Mouse (Mus musculus) stomach, embryonic 14.5 days (tissue): ENCODE measurements around the gene Gp1ba. TPM values are rescaled to one million over a fixed set of nuclear protein-coding genes. Genes with fewer than 3 reads are reported as not detected.

Experiments used
- ATAC-seq: fragments of 200-750 bp; cut with Nextera tagmentation; 2 replicates; pipeline ENCODE4 v1.8.0; 2017; ENCODE audit warnings: low read depth, moderate TSS enrichment; ENCODE audit not compliant: insufficient number of reproducible peaks, insufficient read depth, low FRiP score
- H3K27ac ChIP-seq: fragments of 300-500 bp; sonication (generic); 2 replicates; pipeline ENCODE4 v1.5.1; 2014; ENCODE audit warnings: mild to moderate bottlenecking, low read length, moderate library complexity, mixed read lengths
- H3K27me3 ChIP-seq: fragments of 300-500 bp; sonication (generic); 2 replicates; pipeline ENCODE4 v1.6.1; 2014; ENCODE audit warnings: low read length, control low read depth, mixed read lengths; ENCODE audit not compliant: control insufficient read depth, insufficient read depth
- H3K36me3 ChIP-seq: fragments of 300-500 bp; sonication (generic); 2 replicates; pipeline ENCODE4 v1.6.1; 2014; ENCODE audit warnings: mild to moderate bottlenecking, control low read depth, low read length, moderate library complexity, mixed read lengths; ENCODE audit not compliant: control insufficient read depth, insufficient read depth
- H3K4me1 ChIP-seq: fragments of 300-500 bp; sonication (generic); 2 replicates; pipeline ENCODE4 v1.6.1; 2014; ENCODE audit warnings: low read length, control low read depth, mixed read lengths; ENCODE audit not compliant: control insufficient read depth, insufficient read depth
- H3K4me2 ChIP-seq: fragments of 300-500 bp; sonication (generic); replicated peaks from 2 replicates; pipeline ENCODE4 v1.6.1; 2014; ENCODE audit warnings: low read depth, low read length, control low read depth
- H3K4me3 ChIP-seq: fragments of 300-500 bp; sonication (generic); 2 replicates; pipeline ENCODE4 v1.5.1; 2014; ENCODE audit warnings: low read depth, low read length, control low read depth
- H3K9ac ChIP-seq: fragments of 300-500 bp; sonication (generic); replicated peaks from 2 replicates; pipeline ENCODE4 v1.6.1; 2014; ENCODE audit warnings: low read depth, mild to moderate bottlenecking, control low read depth, low read length, moderate library complexity, mixed read lengths
- H3K9me3 ChIP-seq: fragments of 300-500 bp; sonication (generic); 2 replicates; pipeline ENCODE4 v1.6.1; 2016; ENCODE audit warnings: low read depth, low read length, control low read depth; ENCODE audit not compliant: control insufficient read depth
- WGBS: fragments of 180-500 bp; shearing (Covaris S2); extraction: QIAGEN DNeasy Blood & Tissue Kit; methylation state at CpG from one replicate; pipeline ENCODE4 v1.1.7; 2014; 5-methylcytosine and 5-hydroxymethylcytosine counted together
- polyA plus RNA-seq: library from polyadenylated mRNA; unstranded; fragments of >200 nt; fragmentation: Nextera tagmentation; extraction: Ambion mirVana; gene quantifications from 2 replicates; pipeline ENCODE4 v1.2.1, GENCODE M21; 2014

Gp1ba gene
- polyA plus RNA-seq, 1 experiment from 2014 or later = 0.22 TPM

DNA sequence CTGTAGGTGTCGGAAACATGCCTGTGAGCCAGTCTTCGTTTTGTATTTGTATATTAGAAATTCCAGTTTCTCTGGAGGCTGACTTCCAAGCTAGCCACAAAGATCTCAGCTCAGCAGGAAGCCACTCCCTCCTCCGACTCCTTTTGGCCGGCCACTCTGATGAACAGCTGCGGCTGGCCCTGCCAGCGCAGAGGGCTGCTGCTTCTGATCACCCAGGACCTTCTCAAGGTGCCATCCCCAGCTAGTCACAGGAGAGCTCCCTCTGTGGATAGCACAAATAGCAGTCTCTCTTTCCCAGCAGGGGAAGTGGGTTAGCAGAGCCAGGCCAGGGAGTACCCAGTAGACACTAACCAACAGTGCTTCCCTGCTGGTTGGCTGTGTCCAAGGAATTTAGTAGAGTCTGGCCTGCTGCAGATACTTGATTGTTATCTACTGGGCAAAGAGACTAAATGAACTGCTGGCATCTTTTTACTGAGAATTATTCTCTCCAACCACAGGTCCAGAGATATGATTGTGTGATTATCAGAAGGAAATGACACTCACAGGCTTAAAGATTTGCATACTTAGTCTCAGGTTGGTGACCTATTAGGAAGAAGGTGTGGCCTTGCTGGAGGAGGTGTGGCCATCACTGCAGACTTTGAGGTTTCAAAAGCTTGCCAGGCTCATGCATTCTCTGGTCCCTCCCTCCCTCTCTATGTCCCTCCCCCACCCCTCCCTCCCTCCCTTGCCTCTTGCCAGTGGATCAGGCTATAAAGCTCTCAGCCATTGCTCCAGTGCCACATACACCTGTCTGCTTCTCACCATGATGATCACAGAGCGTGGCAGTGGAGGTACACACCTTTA lies 16.7 kb upstream of the Gp1ba start:
- Histone ChIP-seq H3K27me3 (no peaks in the 10 kb centered on the region), H3K9me3 (no peaks in the 10 kb centered on the region), H3K4me2 (no peak overlapping the region), H3K36me3 (no peaks in the 10 kb centered on the region), H3K9ac (no peak overlapping the region), H3K4me3 (no peak overlapping the region), H3K4me1 (no peaks in the 10 kb centered on the region), H3K27ac (no peak overlapping the region)
- no peak; the same call in 1 of the 2 replicates for ATAC-seq
- 35% methylated on average over 7 of the region's 7 CpGs for WGBS

DNA sequence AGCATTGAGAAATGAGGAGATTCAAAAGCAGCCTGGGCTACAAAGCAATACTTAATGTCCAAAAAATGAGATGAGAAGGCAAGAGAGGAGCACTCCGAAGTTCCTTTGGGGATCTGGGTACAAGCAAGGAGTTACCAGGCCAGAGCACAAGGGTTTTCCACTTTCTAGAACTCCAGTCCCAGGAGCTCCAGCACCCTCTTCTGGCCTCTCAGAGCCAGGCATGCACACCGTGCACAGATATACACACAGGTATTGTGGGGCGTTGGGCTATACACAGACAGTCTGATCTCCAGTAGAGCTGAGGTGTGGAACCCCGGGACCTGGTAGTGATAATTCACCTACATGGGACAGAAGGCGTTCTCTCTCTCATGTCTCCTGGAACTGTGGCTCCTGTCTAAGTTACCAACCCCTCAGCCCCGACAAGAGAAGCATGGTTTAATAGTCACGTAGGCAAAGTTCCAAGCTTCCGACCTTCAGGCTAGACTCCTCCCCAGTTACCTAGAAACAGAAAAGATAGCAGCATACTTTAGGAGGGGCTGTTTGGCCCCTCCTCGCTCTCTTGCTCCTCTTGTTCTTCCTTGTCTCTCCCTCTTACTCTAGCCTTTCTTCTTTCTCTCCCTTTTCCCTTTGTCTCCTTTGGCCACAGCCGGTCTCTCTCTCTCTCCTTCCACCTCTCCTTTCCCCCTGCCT lies 15.7 kb upstream of the Gp1ba start:
- no peak overlapping the region for H3K9ac ChIP-seq
- 72% methylated on average over 10 of the region's 10 CpGs for WGBS
- no peak overlapping the region for H3K27ac ChIP-seq
- H3K4me1 ChIP-seq = no peaks in the 10 kb centered on the region
- H3K4me2 ChIP-seq = no peak overlapping the region
- H3K4me3 ChIP-seq = no peak overlapping the region
- H3K9me3 ChIP-seq = no peaks in the 10 kb centered on the region
- ATAC-seq = 0 out of 2 replicates have a peak, but pooled peaks have one; percentile 23
- H3K36me3 ChIP-seq = no peaks in the 10 kb centered on the region
- H3K27me3 ChIP-seq = no peaks in the 10 kb centered on the region

DNA sequence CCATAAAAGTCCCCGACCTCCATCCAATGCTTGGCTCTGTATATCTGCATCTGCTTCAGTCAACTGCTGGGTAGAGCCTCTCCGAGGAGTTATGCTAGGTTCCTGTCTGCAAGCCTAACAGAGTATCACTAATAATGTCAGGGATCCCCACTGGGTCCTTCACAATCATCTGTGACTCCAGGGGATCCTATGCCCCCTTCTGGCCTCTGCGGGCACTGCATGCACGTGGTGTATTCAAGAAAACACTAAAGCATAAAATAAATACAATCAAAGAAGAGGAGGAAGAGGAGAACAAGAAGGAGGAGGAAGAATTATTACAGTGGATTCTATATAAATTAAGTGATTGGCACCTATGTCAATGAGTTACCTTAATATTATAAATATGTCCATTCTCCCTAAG lies 13.4 kb upstream of the Gp1ba start:
- Histone ChIP-seq H3K27ac (no peak overlapping the region), H3K27me3 (no peaks in the 10 kb centered on the region), H3K4me2 (no peak overlapping the region), H3K9me3 (no peaks in the 10 kb centered on the region), H3K9ac (no peak overlapping the region), H3K4me3 (no peak overlapping the region), H3K36me3 (no peaks in the 10 kb centered on the region), H3K4me1 (no peaks in the 10 kb centered on the region)
- no peak for ATAC-seq
- 40% methylated on average over 4 of the region's 4 CpGs for WGBS

DNA sequence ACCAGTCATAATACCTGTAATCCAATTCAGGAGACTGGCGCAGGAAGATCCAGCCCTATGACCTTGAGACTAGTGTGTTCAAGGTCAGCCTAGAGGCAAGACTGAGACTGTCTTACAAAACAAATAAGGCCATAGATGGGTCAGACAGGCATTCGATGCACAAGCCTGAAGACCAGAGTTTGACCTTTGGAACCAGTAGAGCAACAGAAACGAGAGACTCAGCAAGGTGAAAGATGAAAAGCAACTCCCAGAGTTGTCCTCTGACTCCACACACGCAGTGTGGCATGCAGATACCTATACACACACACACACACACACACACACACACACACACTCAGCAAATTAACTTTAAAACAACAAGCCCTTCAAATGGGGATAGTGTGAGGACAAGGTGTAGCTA lies 12.0 kb upstream of the Gp1ba start:
- Histone ChIP-seq H3K27ac (no peak overlapping the region), H3K36me3 (no peaks in the 10 kb centered on the region), H3K4me2 (no peak overlapping the region), H3K9me3 (no peaks in the 10 kb centered on the region), H3K4me3 (no peak overlapping the region), H3K4me1 (no peaks in the 10 kb centered on the region), H3K27me3 (no peaks in the 10 kb centered on the region), H3K9ac (no peak overlapping the region)
- ATAC-seq = no peak
- WGBS = 58% methylated on average over 4 of the region's 4 CpGs

DNA sequence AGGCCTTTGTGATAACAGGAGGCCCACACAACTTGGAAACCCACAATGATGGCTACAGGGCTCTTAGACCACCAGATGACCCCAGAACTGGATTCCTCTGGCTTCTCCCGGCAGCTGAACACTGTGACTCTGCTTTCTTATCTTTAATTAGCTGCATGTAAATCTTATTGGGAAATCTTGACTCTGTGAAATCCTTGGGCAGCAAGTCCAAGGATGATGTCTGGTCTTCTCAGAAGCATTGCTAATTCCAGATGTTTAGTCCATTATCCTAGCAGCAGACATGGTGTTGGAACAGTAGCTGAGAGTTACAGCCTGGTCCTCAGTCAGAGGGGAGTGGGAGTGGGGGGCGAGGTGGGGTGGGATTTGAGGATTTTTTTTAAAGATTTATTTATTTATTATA lies 10.5 kb upstream of the Gp1ba start:
- WGBS = 68% methylated on average over 2 of the region's 2 CpGs
- ATAC-seq = no peak
- no peaks in the 10 kb centered on the region for H3K27me3 ChIP-seq

DNA sequence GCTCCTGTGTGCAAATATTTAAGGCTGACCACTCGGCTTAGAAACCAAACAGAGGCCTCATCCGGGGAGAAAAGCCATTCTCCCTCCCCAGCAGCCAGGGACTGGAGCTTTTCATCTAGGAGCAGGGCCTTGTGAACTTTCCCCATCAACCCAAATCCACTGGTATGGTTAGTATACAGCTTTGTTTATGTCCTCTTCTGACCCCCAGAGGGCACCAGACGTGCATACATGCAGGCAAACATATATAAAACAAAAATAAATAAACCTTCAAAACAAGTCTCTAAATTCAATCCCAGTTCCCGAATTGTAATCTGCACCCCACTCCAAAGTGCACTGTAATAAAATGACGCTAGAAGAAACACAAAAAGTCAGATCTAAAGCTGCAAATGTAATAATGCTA lies 9.4 kb upstream of the Gp1ba start:
- Histone ChIP-seq H3K9ac (no peak overlapping the region), H3K27ac (no peak overlapping the region), H3K9me3 (no peaks in the 10 kb centered on the region), H3K4me1 (no peaks in the 10 kb centered on the region), H3K4me2 (no peak overlapping the region), H3K27me3 (no peaks in the 10 kb centered on the region), H3K36me3 (no peaks in the 10 kb centered on the region), H3K4me3 (no peak overlapping the region)
- ATAC-seq = no peak
- WGBS = 46% methylated on average over 5 of the region's 5 CpGs

More for the DNA sequence above, 10.5 kb upstream of the Gp1ba start:
- no peak overlapping the region for H3K27ac ChIP-seq
- no peaks in the 10 kb centered on the region for H3K4me1 ChIP-seq
- H3K9ac ChIP-seq = no peak overlapping the region
- H3K4me2 ChIP-seq = no peak overlapping the region
- H3K4me3 ChIP-seq = no peak overlapping the region
- H3K36me3 ChIP-seq = no peaks in the 10 kb centered on the region
- H3K9me3 ChIP-seq = no peaks in the 10 kb centered on the region

DNA sequence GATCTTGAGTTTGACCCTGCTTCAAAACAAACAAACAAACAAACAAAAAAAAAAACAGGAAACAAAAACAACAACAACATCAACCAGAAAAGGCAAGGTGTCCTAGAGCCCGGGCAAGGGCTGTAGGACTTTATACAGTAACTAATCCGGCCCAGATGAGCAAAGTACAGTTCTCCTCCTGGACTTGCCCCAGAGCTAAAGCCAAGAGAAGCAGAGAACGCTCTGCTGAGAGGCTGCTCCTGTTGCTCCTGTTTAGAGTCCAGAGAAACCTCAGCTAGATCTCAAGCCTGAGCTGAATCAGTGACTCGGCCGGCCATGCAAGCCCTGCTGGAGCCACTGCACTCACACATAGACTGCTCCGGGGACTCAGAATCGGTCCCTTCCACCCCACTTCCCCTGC lies 8.8 kb upstream of the Gp1ba start:
- ATAC-seq = no peak
- 70% methylated on average over 7 of the region's 7 CpGs for WGBS
- no peak overlapping the region for H3K4me3 ChIP-seq

DNA sequence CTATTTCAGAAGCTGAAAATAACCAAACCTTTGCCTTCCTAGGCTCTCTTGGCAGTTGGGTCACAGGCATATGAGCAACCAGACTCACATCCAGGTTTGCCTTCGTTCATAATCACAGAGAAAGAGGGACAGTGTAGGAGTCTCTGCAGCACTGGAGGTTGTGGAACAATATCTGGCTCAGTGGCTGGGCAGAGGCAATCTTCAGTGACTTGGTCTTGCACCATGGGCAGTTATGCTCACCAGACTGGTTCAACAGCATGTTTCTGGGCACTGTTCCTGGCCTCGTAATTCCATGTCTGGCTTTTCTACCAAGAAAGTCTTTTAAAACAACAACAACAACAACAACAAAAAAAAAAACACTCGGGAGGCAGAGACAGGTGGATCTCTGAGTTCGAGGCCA lies 3.3 kb upstream of the Gp1ba start:
- Histone ChIP-seq H3K4me3 (no peak overlapping the region), H3K27me3 (no peaks in the 10 kb centered on the region), H3K4me2 (no peak overlapping the region), H3K4me1 (no peaks in the 10 kb centered on the region), H3K27ac (no peak overlapping the region), H3K9ac (no peak overlapping the region), H3K36me3 (no peaks in the 10 kb centered on the region), H3K9me3 (no peaks in the 10 kb centered on the region)
- no peak for ATAC-seq
- WGBS = 76% methylated on average over 4 of the region's 4 CpGs

More for the DNA sequence above, 8.8 kb upstream of the Gp1ba start:
- Histone ChIP-seq H3K27me3 (no peaks in the 10 kb centered on the region), H3K4me2 (no peak overlapping the region), H3K27ac (no peak overlapping the region), H3K9ac (no peak overlapping the region), H3K4me1 (no peaks in the 10 kb centered on the region), H3K36me3 (no peaks in the 10 kb centered on the region), H3K9me3 (no peaks in the 10 kb centered on the region)
